Mouse (Mus musculus) lung, embryonic 16.5 days (tissue): ENCODE results near the gene Pgm1. TPM values are rescaled to one million over a fixed set of nuclear protein-coding genes. Genes with fewer than 3 reads are reported as not detected.

Experiments used
- ATAC-seq: fragments of 200-750 bp; cut with Nextera tagmentation; 2 replicates; pipeline ENCODE4 v1.8.0; 2017; ENCODE audit warnings: low read depth, mild to moderate bottlenecking, moderate library complexity
- H3K27ac ChIP-seq: fragments of 300-500 bp; sonication (generic); 2 replicates; pipeline ENCODE4 v1.5.1; 2014; ENCODE audit warnings: mild to moderate bottlenecking, control low read depth, low read length
- H3K27me3 ChIP-seq: fragments of 300-500 bp; sonication (generic); 2 replicates; pipeline ENCODE4 v1.6.1; 2014; ENCODE audit warnings: low read depth, low read length, mixed read lengths; ENCODE audit not compliant: control insufficient read depth, insufficient read depth
- H3K36me3 ChIP-seq: fragments of 300-500 bp; sonication (generic); 2 replicates; pipeline ENCODE4 v1.6.1; 2014; ENCODE audit warnings: low read length; ENCODE audit not compliant: control insufficient read depth, insufficient read depth
- H3K4me1 ChIP-seq: fragments of 300-500 bp; sonication (generic); replicated peaks from 2 replicates; pipeline ENCODE4 v1.6.1; 2014; ENCODE audit warnings: low read length, mixed read lengths; ENCODE audit not compliant: control insufficient read depth, insufficient read depth
- H3K4me2 ChIP-seq: fragments of 300-500 bp; sonication (generic); 2 replicates; pipeline ENCODE4 v1.6.1; 2014; ENCODE audit warnings: low read depth, low read length, control low read depth
- H3K4me3 ChIP-seq: fragments of 300-500 bp; sonication (generic); 2 replicates; pipeline ENCODE4 v1.5.1; 2014; ENCODE audit warnings: mild to moderate bottlenecking, low read length, control low read depth
- H3K9ac ChIP-seq: fragments of 300-500 bp; sonication (generic); 2 replicates; pipeline ENCODE4 v1.6.1; 2014; ENCODE audit warnings: low read length, control low read depth
- H3K9me3 ChIP-seq: fragments of 300-500 bp; sonication (generic); 2 replicates; pipeline ENCODE4 v1.6.1; 2016; ENCODE audit warnings: low read length; ENCODE audit not compliant: control insufficient read depth
- WGBS: fragments of 180-500 bp; shearing (Covaris S2); extraction: QIAGEN DNeasy Blood & Tissue Kit; methylation state at CpG from one replicate; pipeline ENCODE4 v1.1.7; 2014; 5-methylcytosine and 5-hydroxymethylcytosine counted together
- polyA plus RNA-seq: library from polyadenylated mRNA; unstranded; fragments of >200 nt; fragmentation: Nextera tagmentation; extraction: Ambion mirVana; gene quantifications from 2 replicates; pipeline ENCODE4 v1.2.1, GENCODE M21; 2015

Pgm1 gene
- polyA plus RNA-seq, 1 experiment from 2014 or later = 90.6 TPM

DNA sequence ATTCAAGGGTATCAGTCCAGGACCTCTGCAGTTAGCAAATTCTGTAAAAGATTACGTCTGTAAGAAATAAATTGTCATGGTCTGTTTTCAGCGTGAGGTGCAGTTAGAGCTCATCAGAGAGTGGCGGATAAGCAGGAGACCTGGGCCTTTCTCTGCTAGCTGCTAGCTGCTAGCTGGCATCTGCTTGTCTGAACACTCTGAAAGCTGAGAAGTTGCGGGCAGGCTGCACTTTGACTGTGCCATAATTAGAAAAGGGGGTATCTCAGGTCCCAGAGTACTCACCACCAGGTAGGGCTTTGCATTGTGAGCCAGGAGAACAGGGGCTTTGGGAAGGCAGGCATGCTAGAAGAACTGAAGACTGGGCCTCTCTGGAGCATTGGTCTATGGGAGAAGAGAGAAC, 2.6 kb downstream of the Pgm1 start:
- no peak overlapping the region for H3K4me2 ChIP-seq
- H3K4me1 ChIP-seq = peaks cover 18% of the 10 kb centered on the region
- WGBS = 86% methylated on average over 4 of the region's 4 CpGs
- H3K27ac ChIP-seq = no peak overlapping the region
- H3K27me3 ChIP-seq = no peaks in the 10 kb centered on the region
- no peak overlapping the region for H3K4me3 ChIP-seq
- no peaks in the 10 kb centered on the region for H3K9me3 ChIP-seq
- ATAC-seq = no peak
- peak overlapping the region; percentile 8; the same call in 1 of the 2 replicates for H3K9ac ChIP-seq
- no peaks in the 10 kb centered on the region for H3K36me3 ChIP-seq

DNA sequence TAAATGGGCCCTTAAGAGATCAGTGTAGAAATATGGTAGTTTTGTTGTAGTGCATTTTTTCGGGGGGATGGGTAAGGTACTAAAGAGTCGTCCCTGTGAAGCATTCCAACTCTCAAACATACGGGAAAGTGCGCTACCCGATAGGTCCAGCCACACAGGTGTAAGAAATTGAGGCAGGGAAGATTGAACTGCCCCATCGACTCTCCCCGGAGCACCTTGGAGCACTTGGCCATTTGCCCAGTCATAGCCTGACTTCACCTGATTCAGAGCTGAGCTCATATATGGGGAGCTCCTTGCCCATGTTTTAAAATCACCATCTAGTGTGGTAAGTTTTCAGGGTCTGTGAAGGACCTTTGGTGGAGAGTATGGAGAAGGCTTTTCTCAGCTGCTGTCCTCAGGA, 5.6 kb downstream of the Pgm1 start:
- no peak overlapping the region for H3K4me2 ChIP-seq
- no peak for ATAC-seq
- no peak overlapping the region for H3K9ac ChIP-seq
- no peak overlapping the region for H3K4me3 ChIP-seq
- no peaks in the 10 kb centered on the region for H3K27me3 ChIP-seq
- WGBS = 74% methylated on average over 7 of the region's 7 CpGs
- peaks cover 17% of the 10 kb centered on the region for H3K4me1 ChIP-seq
- H3K27ac ChIP-seq = no peak overlapping the region
- H3K36me3 ChIP-seq = no peaks in the 10 kb centered on the region
- no peaks in the 10 kb centered on the region for H3K9me3 ChIP-seq

DNA sequence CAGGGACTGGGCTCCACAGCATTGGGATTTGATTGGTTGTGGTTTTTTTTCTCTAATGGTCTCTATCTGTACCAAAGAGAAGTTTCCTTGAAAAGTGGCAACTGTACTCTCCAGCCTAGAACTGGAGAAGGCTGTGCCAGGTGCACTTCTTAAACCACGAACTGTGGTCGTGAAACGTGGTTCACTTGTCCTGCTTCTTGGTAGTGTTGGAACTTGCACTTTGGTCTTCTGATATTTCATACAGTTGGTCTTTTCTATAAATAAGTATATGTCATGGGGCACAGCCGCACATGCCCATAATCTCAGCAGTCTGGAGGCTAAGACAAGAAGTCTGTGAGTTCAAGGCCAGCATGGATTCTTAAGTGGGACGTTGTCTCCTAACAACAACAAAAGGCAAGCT, 7.1 kb downstream of the Pgm1 start:
- no peaks in the 10 kb centered on the region for H3K27me3 ChIP-seq
- no peak overlapping the region for H3K4me2 ChIP-seq
- peaks cover 10% of the 10 kb centered on the region for H3K4me1 ChIP-seq
- 84% methylated on average over 5 of the region's 5 CpGs for WGBS
- H3K9me3 ChIP-seq = no peaks in the 10 kb centered on the region
- H3K36me3 ChIP-seq = no peaks in the 10 kb centered on the region
- no peak for ATAC-seq
- H3K9ac ChIP-seq = no peak overlapping the region
- no peak overlapping the region for H3K4me3 ChIP-seq
- H3K27ac ChIP-seq = no peak overlapping the region

DNA sequence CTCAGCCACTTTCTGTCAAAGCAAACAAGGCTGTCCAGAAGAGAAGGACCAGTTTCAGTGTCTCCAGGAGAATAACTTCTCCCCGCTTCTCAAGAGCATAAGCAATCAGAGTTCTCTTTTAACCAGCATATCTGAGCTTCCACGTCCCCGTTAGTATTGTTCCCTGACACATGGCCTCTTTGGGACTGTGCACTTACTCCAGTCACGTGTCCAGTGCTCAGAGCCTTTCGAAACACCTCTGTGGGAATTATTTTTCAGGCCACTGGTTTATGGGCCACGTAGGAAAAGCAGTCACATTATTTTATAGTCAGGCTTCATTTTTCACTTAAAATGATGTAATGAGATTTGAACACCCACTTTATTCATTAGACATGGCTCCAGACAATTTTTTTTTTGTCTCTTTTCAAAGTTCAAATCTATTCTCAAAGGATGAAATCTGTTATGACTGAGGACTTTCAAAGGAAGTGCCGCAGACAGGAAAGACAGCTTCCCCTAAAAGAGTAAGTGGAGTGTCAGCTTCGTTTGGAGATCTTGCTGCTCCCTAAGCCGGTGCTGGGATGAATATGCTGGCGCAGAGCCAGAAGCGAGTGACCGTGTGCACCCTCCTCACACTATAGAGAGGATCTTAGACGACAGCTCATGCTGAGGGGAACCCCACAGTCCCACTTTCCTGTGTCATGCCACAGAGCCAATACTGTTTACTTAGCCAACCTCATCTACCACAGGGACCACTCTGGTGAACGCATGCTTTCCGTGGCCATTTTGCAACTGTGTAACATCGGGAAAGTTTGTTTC, 10.7 kb downstream of the Pgm1 start:
- no peak overlapping the region for H3K9ac ChIP-seq
- no peak overlapping the region for H3K4me3 ChIP-seq
- no peaks in the 10 kb centered on the region for H3K36me3 ChIP-seq
- no peak for ATAC-seq
- H3K9me3 ChIP-seq = no peaks in the 10 kb centered on the region
- peak overlapping the region; percentile 10; the same call in 1 of the 2 replicates for H3K27ac ChIP-seq
- no peak overlapping the region for H3K4me2 ChIP-seq
- H3K27me3 ChIP-seq = no peaks in the 10 kb centered on the region
- 27% methylated on average over 16 of the region's 16 CpGs for WGBS
- peaks cover 15% of the 10 kb centered on the region for H3K4me1 ChIP-seq

DNA sequence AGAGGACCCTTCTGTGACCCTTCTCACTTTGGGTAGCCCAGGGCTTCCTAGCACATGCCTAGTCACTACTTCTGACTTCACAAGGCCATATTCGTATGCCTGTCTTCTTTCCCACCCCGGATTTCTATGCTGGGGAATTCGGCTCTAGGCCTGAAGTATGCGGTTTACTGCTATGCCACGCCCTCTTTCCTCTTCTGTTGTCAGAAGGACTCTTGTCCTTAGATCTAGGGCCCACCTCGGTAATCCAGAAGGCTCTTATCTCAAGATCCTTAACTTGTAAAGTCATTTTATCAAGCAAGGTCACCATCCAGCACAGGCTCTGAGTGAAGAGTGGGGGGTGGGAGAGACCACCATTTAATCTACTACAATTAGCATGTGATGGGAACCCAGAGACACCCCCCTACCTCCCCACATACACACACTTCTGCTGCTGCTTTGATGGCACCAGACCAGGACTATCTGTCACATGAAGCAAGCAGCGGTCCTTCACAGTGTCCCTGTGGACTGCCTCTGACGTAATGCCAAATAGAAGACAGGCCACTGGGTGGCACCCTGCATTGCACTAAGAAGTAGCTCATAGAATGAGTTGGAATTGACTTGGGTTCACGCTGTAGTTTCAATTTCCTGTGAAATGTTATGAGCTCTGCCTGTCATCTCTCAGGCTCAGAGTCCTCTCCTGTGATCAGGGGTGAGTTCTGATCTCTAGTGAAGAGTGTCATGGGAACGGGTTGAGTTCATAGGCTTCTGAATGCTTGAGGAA, 12.6 kb downstream of the Pgm1 start:
- H3K4me1 ChIP-seq = peaks cover 16% of the 10 kb centered on the region
- no peak overlapping the region for H3K4me3 ChIP-seq
- H3K27me3 ChIP-seq = no peaks in the 10 kb centered on the region
- no peak overlapping the region for H3K9ac ChIP-seq
- no peaks in the 10 kb centered on the region for H3K36me3 ChIP-seq
- WGBS = 56% methylated on average over 10 of the region's 10 CpGs
- H3K9me3 ChIP-seq = no peaks in the 10 kb centered on the region
- no peak overlapping the region; the same call in 1 of the 2 replicates for H3K4me2 ChIP-seq
- peak; percentile 68 for ATAC-seq
- no peak overlapping the region; the same call in 1 of the 2 replicates for H3K27ac ChIP-seq

DNA sequence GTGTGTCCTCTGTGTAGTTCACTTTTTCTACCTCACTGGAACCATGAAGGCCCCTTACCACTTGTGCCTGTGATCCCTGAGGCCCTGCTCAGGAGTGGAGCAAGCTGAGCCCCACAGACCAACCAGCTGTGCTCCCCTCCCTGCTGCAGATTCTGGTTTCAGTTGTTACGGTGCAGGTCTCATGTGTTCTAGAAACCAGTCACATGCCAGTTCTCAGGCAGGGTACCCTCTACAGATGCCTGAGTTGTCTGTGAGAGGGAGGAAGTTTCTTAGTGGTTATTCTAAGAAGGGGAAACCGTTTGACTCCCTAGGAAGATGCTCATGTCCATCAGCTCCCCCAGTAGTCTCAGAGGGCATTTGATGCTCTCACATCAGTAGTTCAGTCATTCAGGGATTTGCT, 15.4 kb downstream of the Pgm1 start:
- H3K4me1 ChIP-seq = peaks cover 15% of the 10 kb centered on the region
- H3K27me3 ChIP-seq = no peaks in the 10 kb centered on the region
- no peak for ATAC-seq
- no peak overlapping the region for H3K4me3 ChIP-seq
- no peaks in the 10 kb centered on the region for H3K9me3 ChIP-seq
- no peak overlapping the region for H3K9ac ChIP-seq
- H3K4me2 ChIP-seq = no peak overlapping the region
- WGBS = 84% methylated on average over 2 of the region's 2 CpGs
- H3K27ac ChIP-seq = no peak overlapping the region
- no peaks in the 10 kb centered on the region for H3K36me3 ChIP-seq

DNA sequence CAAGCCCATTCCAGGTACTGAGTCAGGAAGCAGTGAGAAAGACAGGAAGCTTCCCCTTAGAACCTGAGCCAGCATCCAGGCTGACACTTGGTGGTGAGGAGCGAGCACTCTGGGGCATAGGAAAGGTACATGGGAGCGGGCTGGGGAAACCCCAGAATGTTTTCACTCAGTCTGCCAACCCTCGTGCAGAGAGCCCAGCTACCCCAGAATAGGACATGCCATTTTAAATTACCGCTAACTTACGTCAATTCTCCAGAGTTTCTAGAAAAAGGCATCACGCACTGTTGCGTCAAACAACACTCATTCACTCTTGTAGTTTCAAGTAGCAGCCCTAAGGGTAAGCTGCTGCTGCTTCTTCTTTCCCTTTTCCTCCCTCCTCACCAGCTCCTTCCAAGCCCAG, 15.8 kb downstream of the Pgm1 start:
- H3K4me1 ChIP-seq = peaks cover 12% of the 10 kb centered on the region
- H3K9me3 ChIP-seq = no peaks in the 10 kb centered on the region
- no peaks in the 10 kb centered on the region for H3K27me3 ChIP-seq
- 82% methylated on average over 7 of the region's 7 CpGs for WGBS
- no peak overlapping the region for H3K9ac ChIP-seq
- H3K4me3 ChIP-seq = no peak overlapping the region
- no peak overlapping the region for H3K27ac ChIP-seq
- H3K4me2 ChIP-seq = no peak overlapping the region
- ATAC-seq = no peak
- no peaks in the 10 kb centered on the region for H3K36me3 ChIP-seq

DNA sequence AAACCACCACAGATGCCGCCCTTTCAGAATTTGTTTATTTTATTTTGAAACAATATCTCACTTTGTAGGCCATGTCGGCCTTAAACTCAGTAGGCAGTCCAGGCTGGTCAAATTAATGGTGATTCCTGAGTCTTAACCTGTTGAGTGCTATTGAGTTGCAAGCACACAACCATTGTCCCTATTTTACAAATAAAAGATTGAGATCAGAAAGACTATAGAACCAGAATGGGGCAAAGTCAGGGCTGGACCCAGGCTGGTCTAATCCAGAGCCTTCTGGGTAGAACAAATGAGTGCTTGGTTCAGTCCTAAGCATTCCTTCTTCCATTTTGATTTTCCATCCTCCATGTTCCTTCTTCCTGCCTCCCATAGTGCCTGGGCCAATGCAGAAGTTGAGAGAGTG, 17.3 kb downstream of the Pgm1 start:
- H3K27me3 ChIP-seq = no peaks in the 10 kb centered on the region
- no peak overlapping the region for H3K4me2 ChIP-seq
- 78% methylated on average over 2 of the region's 2 CpGs for WGBS
- H3K36me3 ChIP-seq = no peaks in the 10 kb centered on the region
- H3K27ac ChIP-seq = no peak overlapping the region
- H3K9me3 ChIP-seq = no peaks in the 10 kb centered on the region
- H3K4me1 ChIP-seq = peaks cover 9% of the 10 kb centered on the region
- ATAC-seq = peak; percentile 15; the same call in 1 of the 2 replicates
- H3K4me3 ChIP-seq = no peak overlapping the region
- no peak overlapping the region for H3K9ac ChIP-seq

DNA sequence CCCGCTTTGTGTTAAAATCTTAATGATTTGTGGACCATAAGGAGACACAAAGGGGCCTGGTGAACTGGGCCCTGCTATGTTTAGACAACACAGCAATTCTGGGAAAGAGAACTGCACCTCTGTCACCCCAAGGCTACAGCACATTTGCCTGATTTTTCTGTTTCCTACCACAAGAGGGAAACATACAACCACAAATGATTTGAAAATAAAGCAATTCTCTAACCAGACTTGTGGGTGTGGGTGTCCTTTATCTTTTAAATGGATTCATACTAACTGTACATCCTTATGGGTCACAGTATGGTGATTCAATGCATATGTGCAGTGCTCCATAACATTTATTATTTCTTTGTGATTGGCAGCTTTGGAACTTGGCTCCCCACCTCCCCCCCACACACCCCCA, 18.0 kb downstream of the Pgm1 start:
- no peaks in the 10 kb centered on the region for H3K9me3 ChIP-seq
- no peak overlapping the region for H3K4me3 ChIP-seq
- peak; percentile 21; the same call in 1 of the 2 replicates for ATAC-seq
- 50% methylated on average over 1 of the region's 1 CpGs for WGBS
- H3K4me2 ChIP-seq = no peak overlapping the region
- no peaks in the 10 kb centered on the region for H3K27me3 ChIP-seq
- H3K9ac ChIP-seq = no peak overlapping the region
- peaks cover 4% of the 10 kb centered on the region; the same call in 1 of the 2 replicates for H3K4me1 ChIP-seq
- H3K27ac ChIP-seq = peak overlapping the region; percentile 18; the same call in 1 of the 2 replicates
- no peaks in the 10 kb centered on the region for H3K36me3 ChIP-seq
